Mouse (Mus musculus) midbrain, embryonic 15.5 days (tissue): ENCODE measurements at regions not wholly inside any gene's neighbourhood (a gene's known extent, or its start where the extent isn't known, plus 50 kb on each side); places are given as distances from the start of the nearest gene placed in this dataset.
A peak's percentile ranks its signal among the peaks of the same experiment; 100 is the strongest.

Experiments used
- ATAC-seq: fragments of 200-750 bp; cut with Nextera tagmentation; replicated peaks from 2 replicates; pipeline ENCODE4 v1.8.0; 2017; ENCODE audit warnings: moderate TSS enrichment
- H3K27ac ChIP-seq: fragments of 300-500 bp; sonication (generic); 2 replicates; pipeline ENCODE4 v1.5.1; 2015; ENCODE audit warnings: mild to moderate bottlenecking, inconsistent platforms
- H3K27me3 ChIP-seq: fragments of 300-500 bp; sonication (generic); replicated peaks from 2 replicates; pipeline ENCODE4 v1.6.1; 2015; ENCODE audit warnings: inconsistent platforms
- H3K36me3 ChIP-seq: fragments of 300-500 bp; sonication (generic); replicated peaks from 2 replicates; pipeline ENCODE4 v1.6.1; 2015; ENCODE audit warnings: inconsistent platforms
- H3K4me1 ChIP-seq: fragments of 300-500 bp; sonication (generic); 2 replicates; pipeline ENCODE4 v1.6.1; 2015; ENCODE audit warnings: inconsistent platforms
- H3K4me2 ChIP-seq: fragments of 300-500 bp; sonication (generic); 2 replicates; pipeline ENCODE4 v1.6.1; 2015; ENCODE audit warnings: inconsistent platforms, mild to moderate bottlenecking, moderate library complexity
- H3K4me3 ChIP-seq: fragments of 300-500 bp; sonication (generic); 2 replicates; pipeline ENCODE4 v1.5.1; 2015; ENCODE audit warnings: mild to moderate bottlenecking, inconsistent platforms
- H3K9ac ChIP-seq: fragments of 300-500 bp; sonication (generic); 2 replicates; pipeline ENCODE4 v1.6.1; 2015; ENCODE audit warnings: mild to moderate bottlenecking, inconsistent platforms
- H3K9me3 ChIP-seq: fragments of 300-500 bp; sonication (generic); 2 replicates; pipeline ENCODE4 v1.6.1; 2016; ENCODE audit warnings: inconsistent platforms
- WGBS: fragments of 180-500 bp; shearing (Covaris S2); methylation state at CpG from one replicate; pipeline ENCODE4 v1.1.7; 2015; ENCODE audit warnings: mixed read lengths; 5-methylcytosine and 5-hydroxymethylcytosine counted together

DNA sequence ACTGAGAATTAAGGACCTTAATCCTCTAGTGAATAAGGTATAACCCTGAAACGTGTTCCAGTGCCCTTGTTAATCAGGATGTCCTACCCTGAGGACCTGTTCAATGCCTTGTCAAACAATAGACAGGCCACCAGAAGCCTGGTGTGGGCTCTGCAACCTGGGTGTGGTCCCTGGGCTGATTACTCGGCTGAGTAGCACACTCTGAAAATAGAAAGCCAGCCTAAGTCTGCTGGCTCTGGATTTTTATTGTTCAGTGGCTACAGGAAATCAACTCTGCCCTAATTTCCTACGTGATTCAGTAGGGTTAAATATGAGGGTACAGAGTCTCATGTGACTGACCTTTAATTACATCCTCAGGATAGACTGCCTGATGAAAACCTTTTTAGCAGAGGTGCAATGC, 113.9 kb upstream of the Adgrl4 start:
- no peaks in the 10 kb centered on the region for H3K9me3 ChIP-seq
- H3K4me3 ChIP-seq = no peak overlapping the region
- H3K27ac ChIP-seq = no peak overlapping the region
- H3K9ac ChIP-seq = no peak overlapping the region
- ATAC-seq = no peak
- 20% methylated on average over 3 of the region's 3 CpGs for WGBS
- no peaks in the 10 kb centered on the region for H3K36me3 ChIP-seq
- H3K4me2 ChIP-seq = no peak overlapping the region
- H3K4me1 ChIP-seq = no peaks in the 10 kb centered on the region
- no peaks in the 10 kb centered on the region for H3K27me3 ChIP-seq

DNA sequence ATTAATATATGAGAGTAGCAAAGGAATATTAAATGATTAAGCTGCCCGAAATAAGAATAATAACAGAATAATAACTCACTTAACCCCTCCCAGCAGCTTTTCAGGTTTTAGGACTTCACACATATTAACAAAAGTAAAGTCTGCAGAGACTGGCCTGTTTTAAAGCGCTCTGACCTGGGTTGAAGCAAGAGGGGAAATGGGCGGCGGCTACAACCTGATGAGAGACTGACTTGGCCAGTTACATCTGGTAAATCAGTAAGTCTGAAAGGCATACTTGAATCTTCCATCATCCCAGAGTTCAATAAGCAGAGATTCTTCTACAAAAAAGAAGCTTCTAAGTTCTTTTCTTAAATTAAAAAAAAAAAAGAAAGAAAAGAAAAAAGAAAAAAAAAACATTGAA, 107.9 kb upstream of the Adgrl4 start:
- ATAC-seq = no peak
- no peaks in the 10 kb centered on the region for H3K9me3 ChIP-seq
- H3K27me3 ChIP-seq = no peaks in the 10 kb centered on the region
- no peak overlapping the region for H3K27ac ChIP-seq
- H3K9ac ChIP-seq = no peak overlapping the region
- H3K4me1 ChIP-seq = peaks cover 7% of the 10 kb centered on the region
- 88% methylated on average over 4 of the region's 4 CpGs for WGBS
- no peak overlapping the region for H3K4me2 ChIP-seq
- no peaks in the 10 kb centered on the region for H3K36me3 ChIP-seq
- H3K4me3 ChIP-seq = no peak overlapping the region

DNA sequence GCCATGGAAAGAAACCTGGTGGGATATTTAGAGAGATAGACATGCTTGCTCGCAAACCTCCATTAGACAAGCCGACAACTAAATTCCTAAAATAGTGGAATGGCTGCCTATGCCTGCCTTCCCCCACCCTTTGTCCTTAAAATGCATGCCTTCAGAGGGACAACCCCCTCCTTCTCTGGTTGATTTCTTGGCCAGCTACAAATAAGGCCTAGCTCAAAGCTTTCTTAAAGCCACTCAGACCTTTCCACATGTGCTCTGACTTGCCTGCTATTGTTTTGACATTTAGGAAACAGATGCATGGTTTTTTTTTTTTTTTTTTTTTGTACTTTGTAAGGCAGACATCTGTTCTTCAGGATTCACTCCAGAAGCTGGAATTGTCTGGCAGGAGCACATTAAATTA, 105.8 kb upstream of the Adgrl4 start:
- Histone ChIP-seq H3K4me3 (no peak overlapping the region), H3K36me3 (no peaks in the 10 kb centered on the region), H3K27me3 (no peaks in the 10 kb centered on the region), H3K9me3 (no peaks in the 10 kb centered on the region), H3K4me1 (peaks cover 7% of the 10 kb centered on the region), H3K4me2 (no peak overlapping the region), H3K9ac (no peak overlapping the region), H3K27ac (no peak overlapping the region)
- WGBS = 71% methylated on average over 2 of the region's 2 CpGs
- no peak for ATAC-seq

DNA sequence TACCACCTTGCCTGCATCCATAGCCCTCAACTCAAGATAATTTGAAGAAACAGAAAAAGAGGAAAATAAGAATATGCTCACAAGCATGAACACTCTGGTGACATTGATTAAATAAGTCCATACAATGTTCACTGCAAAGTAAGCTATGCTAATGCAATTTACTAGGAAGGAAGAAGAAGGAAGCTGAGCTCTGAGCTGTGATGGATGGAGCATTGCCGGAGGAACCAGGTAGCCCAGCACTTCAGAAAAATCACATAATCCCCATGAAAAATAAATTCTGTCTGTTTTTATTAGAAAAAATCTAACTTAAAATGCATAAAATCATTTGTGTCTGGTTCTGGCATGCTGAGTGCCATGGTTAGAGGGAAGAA, 105.4 kb upstream of the Adgrl4 start:
- Histone ChIP-seq H3K36me3 (no peaks in the 10 kb centered on the region), H3K4me2 (no peak overlapping the region), H3K27ac (no peak overlapping the region), H3K27me3 (no peaks in the 10 kb centered on the region), H3K4me3 (no peak overlapping the region), H3K9me3 (no peaks in the 10 kb centered on the region), H3K9ac (no peak overlapping the region), H3K4me1 (peaks cover 7% of the 10 kb centered on the region)
- 67% methylated on average over 1 of the region's 1 CpGs for WGBS
- ATAC-seq = no peak

DNA sequence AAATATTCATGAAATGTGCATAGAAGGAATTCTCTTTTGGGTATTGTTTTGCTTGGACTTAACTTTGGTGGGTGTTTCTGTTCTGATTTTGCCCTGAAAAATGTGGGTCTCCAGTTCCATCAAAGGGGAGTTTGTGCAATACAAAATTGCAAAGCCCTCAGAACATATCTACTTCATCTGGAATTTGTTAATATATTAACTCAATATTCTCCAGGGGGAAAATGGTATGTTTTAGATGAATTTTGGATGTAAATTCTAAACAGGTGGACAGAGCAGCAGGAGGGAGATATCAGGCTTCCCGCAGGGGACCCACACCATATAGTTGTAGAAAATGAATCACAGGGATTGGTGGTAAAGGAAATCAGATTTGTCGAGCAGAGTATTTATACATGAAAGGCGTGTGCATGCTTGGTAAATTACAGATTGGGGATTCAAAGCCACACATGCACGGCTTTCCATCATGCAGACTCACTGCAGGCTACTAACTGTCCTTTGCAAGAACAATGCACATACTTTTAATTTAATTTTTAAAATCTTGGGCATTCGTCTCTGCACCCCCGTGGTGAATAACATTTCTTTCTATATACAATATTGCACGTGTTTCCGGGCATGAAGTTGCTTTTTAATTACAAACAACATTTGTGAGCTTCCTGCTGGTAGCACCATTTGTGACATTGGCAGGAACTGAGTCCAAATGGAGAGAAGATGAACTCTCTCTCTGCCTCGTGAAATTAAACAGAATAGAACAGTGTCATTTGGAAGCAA, 104.8 kb upstream of the Adgrl4 start:
- Histone ChIP-seq H3K4me1 (peaks cover 7% of the 10 kb centered on the region), H3K9me3 (no peaks in the 10 kb centered on the region), H3K27me3 (no peaks in the 10 kb centered on the region), H3K9ac (no peak overlapping the region), H3K27ac (no peak overlapping the region), H3K36me3 (no peaks in the 10 kb centered on the region), H3K4me3 (no peak overlapping the region), H3K4me2 (no peak overlapping the region)
- no peak for ATAC-seq
- WGBS = 66% methylated on average over 9 of the region's 9 CpGs

DNA sequence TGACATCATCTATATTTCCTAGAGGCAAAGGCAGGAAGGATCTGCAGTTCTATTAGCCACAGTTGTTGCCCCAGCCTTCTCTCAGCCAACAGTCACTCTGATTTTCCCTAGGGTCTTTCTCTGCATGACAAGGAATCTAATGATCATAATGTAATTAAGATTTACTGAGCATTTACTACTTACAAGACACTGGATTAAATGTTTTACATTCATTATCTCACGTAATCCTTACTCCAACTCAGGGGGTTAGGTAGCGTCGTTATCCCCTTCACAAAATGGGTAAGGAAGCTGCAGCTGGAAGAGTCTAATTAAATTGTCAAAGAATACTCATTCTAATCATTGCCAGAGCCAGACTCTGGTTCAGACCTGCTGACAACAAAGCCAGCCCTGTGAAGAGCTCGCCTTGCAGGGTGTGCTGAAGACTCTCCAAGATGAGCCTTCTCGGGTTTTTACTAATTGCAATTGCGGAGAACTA, 103.8 kb upstream of the Adgrl4 start:
- peak; percentile 83 for ATAC-seq
- Histone ChIP-seq H3K36me3 (no peaks in the 10 kb centered on the region), H3K9ac (no peak overlapping the region), H3K9me3 (no peaks in the 10 kb centered on the region), H3K4me2 (no peak overlapping the region), H3K4me1 (peaks cover 7% of the 10 kb centered on the region), H3K27ac (no peak overlapping the region), H3K27me3 (no peaks in the 10 kb centered on the region), H3K4me3 (no peak overlapping the region)
- WGBS = 19% methylated on average over 6 of the region's 6 CpGs

DNA sequence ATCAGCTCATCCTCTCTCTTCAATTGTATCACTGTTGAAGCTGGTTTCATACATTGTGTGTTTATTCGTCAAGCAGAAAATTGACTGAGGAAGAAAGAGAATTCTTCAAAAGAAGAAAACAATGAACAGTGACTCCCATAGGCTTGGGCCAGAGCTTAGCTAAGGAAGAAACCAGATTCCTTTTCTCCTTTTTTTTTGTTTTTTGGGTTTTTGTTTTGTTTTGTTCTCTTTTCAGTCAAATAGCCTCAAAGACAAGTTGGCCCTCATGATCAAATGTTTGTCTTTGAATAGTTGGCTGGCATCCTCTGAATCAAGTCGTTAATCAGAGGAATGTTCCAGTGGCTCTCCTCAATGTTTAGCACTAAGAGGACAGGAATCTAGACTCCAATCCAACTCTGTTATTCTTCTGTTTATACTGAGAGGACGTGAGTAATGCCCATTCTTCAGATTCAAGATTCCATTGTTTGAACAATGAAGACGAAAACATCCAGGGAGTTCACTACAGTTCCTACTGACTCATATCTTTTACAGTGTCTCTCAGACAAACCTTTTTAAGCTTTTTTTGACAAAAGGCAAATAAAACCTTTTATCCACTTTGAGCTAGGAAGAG, 86.1 kb upstream of the Adgrl4 start:
- ATAC-seq = no peak
- no peak overlapping the region for H3K27ac ChIP-seq
- no peaks in the 10 kb centered on the region for H3K36me3 ChIP-seq
- WGBS = 41% methylated on average over 4 of the region's 4 CpGs
- no peaks in the 10 kb centered on the region for H3K27me3 ChIP-seq
- H3K4me1 ChIP-seq = no peaks in the 10 kb centered on the region
- H3K4me2 ChIP-seq = no peak overlapping the region
- no peaks in the 10 kb centered on the region for H3K9me3 ChIP-seq
- no peak overlapping the region for H3K9ac ChIP-seq
- H3K4me3 ChIP-seq = no peak overlapping the region

DNA sequence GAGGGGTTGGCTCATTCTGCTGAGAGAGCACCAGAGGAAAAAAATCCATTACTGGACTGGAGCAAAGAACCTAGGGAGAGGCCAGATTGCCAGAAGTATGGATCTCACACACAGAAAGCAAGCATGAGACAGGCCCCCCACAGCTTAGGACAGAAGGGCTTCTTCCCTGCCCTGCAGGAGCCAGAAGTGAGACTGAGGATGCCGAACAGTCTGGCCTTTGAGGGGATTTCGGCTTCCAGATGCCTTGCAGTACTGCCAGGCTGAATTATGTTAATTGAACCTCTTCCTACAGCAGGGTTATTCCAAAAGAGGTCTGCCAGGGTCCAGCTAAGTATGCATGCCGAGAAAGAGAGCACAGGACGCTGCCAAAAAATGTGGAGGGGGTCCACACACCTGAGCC, 71.4 kb upstream of the Adgrl4 start:
- H3K4me2 ChIP-seq = no peak overlapping the region
- no peaks in the 10 kb centered on the region for H3K9me3 ChIP-seq

DNA sequence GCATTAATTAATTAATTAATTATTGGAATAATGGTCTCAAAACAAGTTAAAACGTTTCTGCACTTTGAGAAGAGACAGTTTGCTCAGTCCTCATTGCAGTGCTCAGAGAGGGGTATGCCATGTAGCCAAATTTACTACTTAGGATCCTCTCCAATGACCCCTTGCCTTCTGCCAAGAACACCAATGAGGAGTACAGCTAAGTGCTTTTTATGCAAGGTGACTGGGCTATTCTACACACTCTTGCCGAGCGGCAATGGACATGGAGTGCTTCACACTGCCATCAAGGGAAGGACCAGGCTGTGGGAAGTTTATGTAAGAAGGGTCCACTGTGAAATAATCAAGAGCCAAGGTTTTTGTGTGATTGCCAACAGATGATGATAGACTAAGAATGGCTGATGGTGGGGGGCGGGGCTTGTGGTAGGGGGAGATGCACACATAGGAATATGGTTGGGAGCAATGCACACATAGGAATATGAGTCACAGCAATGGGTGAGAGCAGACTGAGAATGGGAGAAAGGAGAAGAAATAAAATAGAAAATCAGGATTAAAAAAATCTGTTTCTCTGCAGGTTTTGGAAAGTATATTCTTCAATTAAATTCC, 70.9 kb upstream of the Adgrl4 start:
- Histone ChIP-seq H3K27me3 (no peaks in the 10 kb centered on the region), H3K4me1 (peaks cover 8% of the 10 kb centered on the region; the same call in 1 of the 2 replicates), H3K36me3 (no peaks in the 10 kb centered on the region), H3K9ac (no peak overlapping the region), H3K4me3 (no peak overlapping the region), H3K9me3 (no peaks in the 10 kb centered on the region), H3K27ac (no peak overlapping the region), H3K4me2 (no peak overlapping the region)
- WGBS = 63% methylated on average over 4 of the region's 4 CpGs
- peak; percentile 62 for ATAC-seq

More for the DNA sequence above, 71.4 kb upstream of the Adgrl4 start:
- no peak overlapping the region for H3K4me3 ChIP-seq
- H3K4me1 ChIP-seq = peaks cover 8% of the 10 kb centered on the region; the same call in 1 of the 2 replicates
- peak; percentile 86 for ATAC-seq
- H3K27ac ChIP-seq = no peak overlapping the region
- H3K36me3 ChIP-seq = no peaks in the 10 kb centered on the region
- 14% methylated on average over 4 of the region's 4 CpGs for WGBS
- no peaks in the 10 kb centered on the region for H3K27me3 ChIP-seq
- no peak overlapping the region for H3K9ac ChIP-seq

DNA sequence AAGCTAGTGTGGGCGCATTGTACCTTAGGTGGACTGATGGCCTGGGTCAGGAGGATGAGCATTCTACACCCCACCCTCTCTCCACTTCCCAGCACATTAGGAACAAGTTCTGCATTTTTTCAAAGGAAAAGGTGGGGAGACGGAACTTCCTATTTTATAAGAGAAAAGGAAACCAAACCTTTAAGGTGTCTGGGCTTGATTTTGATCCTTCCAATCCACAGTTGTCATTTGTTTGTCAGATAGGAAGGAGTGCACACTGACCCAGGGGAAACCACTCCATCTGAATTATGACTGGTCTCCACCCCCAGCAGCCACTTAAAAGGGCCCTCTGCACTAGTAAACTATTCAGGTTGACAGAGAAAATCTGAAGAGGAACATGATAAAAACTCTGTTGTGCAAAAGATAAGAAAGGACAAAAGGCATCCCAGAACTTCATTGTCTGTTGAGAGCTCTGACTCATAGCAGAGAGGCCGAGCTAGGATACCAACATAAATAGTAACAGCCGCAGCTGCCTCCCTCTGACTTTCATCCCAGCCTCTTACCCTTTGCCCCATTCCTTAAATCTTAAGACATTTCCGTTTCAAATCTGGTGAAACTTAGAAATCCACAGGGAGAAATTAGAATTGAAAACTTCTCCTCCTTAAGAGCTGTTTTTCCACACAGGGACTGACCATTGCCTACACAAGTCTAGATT, 54.2 kb upstream of the Adgrl4 start:
- WGBS = 77% methylated on average over 5 of the region's 5 CpGs
- ATAC-seq = no peak
- no peaks in the 10 kb centered on the region for H3K27me3 ChIP-seq
- H3K4me3 ChIP-seq = no peak overlapping the region
- no peaks in the 10 kb centered on the region for H3K36me3 ChIP-seq
- no peaks in the 10 kb centered on the region for H3K4me1 ChIP-seq
- H3K9ac ChIP-seq = no peak overlapping the region
- no peaks in the 10 kb centered on the region for H3K9me3 ChIP-seq
- no peak overlapping the region for H3K27ac ChIP-seq
- no peak overlapping the region for H3K4me2 ChIP-seq

DNA sequence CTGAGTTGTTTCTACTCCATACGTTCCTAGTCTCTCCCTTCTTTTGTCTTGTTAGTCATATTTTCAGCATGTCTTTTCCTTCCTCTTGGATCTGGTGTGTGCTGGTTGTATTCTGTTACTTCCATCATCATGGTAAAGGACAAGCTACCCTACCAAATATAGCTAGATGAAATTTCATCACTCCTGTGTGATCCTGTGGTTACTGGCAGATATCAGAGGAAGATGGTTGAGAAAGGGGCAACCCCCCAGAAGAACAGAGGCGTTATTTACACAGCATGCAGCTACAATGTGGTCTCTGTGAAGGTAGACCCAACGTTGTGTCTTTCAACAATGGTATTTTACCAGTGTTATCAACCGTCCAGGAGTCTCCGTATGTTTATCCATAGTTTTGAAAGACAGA, 52.8 kb upstream of the Adgrl4 start:
- Histone ChIP-seq H3K4me2 (no peak overlapping the region), H3K36me3 (no peaks in the 10 kb centered on the region), H3K9ac (no peak overlapping the region), H3K4me3 (no peak overlapping the region), H3K27ac (no peak overlapping the region), H3K4me1 (no peaks in the 10 kb centered on the region), H3K27me3 (no peaks in the 10 kb centered on the region), H3K9me3 (no peaks in the 10 kb centered on the region)
- no peak for ATAC-seq
- WGBS = 88% methylated on average over 5 of the region's 5 CpGs

DNA sequence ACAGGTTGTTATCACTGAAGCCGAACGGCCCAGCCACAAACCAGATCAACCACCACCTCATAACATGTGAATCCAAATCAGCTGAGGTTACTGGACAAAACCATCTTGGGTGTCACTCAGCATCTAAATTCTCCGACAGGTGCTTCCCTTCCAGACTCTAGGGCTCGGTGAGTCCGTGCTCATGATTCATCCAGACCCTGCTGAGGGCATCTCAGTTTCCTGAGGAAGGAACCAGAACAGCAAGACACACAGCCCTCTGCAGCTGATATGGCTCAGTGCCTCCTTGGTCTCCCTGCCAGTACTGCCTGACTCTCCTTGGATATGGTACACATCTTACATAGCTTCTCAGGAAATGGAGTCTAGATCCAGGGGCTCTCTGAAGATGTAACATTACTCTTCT, 51.6 kb upstream of the Adgrl4 start:
- ATAC-seq = no peak
- H3K27me3 ChIP-seq = no peaks in the 10 kb centered on the region
- H3K9ac ChIP-seq = no peak overlapping the region
- H3K4me2 ChIP-seq = no peak overlapping the region
- no peak overlapping the region for H3K27ac ChIP-seq
- H3K9me3 ChIP-seq = no peaks in the 10 kb centered on the region
- WGBS = 95% methylated on average over 5 of the region's 5 CpGs
- no peak overlapping the region for H3K4me3 ChIP-seq
- no peaks in the 10 kb centered on the region for H3K36me3 ChIP-seq
- H3K4me1 ChIP-seq = no peaks in the 10 kb centered on the region
